Mouse (Mus musculus) frontal cortex, postnatal 36 days (tissue): ENCODE measurements at regions not wholly inside any gene's neighbourhood (a gene's known extent, or its start where the extent isn't known, plus 50 kb on each side); places are given as distances from the start of the nearest gene placed in this dataset.

ENCODE experiments used
- DNase-seq, 2 experiments: peaks; one replicate each; pipeline ENCODE4 v3.0.0; 2022; ENCODE audit warnings: low spot score in 2 of 2

GRCm38 (mm10) chr3:136993473-136993872, 323.5 kb downstream of the Ppp3ca start:
- DNase-seq: no peak

GRCm38 (mm10) chr3:136994361-136995083, 324.6 kb downstream of the Ppp3ca start:
- DNase-seq: peak in 1 of 2 experiments; percentile 53

DNA sequence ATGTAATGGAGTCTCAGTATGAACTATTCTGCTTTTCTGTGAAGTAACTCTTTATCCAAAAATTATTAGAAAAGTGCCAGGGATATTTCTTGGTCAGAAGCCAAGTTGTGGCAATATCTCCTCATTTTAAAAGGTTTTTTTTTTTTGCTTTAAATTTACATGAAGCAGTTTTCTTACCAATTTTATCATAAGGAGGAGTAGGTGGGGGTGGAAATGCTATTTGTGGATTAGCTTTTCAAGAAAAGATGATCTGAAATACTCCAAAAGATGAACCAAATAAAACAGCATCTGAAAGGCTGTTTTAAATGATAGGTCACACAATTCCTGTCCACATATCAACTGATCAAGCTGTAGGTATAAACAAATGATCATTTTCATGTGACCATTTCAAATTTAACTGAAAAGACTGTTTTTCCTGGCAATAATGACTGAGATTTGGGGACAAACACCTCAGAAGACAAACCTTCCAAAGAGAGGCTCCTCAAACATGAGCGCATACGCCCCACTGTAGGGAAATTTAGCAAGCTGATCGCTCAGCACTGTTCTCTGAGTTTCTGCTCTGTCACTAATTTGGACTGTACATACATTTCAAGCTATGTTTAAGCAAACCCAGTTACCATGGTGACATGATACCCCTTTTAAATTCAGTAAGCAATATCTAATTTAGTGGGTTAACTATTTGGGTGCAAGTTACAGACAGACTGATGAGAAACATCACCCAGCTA, 325.8 kb downstream of the Ppp3ca start:
- peak in 1 of 2 experiments; percentile 44 for DNase-seq

DNA sequence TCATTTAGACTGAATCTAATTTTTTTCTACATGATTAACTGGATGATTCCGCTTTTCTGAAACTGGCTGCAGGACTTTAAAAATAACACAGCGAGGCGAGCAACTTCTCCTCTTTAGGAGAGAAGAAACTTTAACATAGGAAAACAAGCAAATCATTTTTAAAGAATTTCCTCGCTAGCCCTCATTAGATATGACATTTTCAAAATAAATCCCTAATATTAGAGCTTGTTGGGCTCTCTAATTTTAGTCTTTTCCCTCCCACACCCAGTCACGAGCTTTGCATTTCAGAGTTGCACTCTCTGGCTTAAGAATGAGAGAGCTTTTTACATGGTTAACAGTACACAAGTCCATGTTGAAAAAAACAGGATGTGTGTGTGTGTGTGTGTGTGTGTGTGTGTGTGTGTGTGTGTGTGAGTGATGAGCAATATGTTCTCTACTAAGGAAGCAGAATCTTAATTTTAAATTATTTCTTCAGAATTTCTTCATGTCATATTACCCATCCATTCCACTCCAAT, 326.5 kb downstream of the Ppp3ca start:
- peak in 1 of 2 experiments; percentile 26 for DNase-seq

DNA sequence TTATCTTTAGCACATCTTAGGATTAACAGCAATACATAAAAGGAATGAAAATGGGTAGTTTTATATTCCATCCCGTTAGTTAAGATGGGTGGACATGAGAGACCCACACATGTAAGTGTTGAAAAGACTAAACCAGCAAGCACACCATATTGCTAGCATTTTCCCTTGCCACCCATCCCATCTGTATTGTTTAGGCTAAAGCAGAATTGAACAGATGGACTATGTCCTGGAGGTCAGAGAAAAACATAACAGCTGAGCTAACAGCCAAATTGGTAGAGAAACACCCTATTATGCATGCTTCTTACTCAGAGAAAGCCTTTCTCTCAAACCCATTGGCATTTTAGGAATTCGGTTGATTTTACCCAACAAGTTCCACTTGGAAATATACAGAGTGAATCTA, 329.3 kb upstream of the Emcn start:
- no peak for DNase-seq

DNA sequence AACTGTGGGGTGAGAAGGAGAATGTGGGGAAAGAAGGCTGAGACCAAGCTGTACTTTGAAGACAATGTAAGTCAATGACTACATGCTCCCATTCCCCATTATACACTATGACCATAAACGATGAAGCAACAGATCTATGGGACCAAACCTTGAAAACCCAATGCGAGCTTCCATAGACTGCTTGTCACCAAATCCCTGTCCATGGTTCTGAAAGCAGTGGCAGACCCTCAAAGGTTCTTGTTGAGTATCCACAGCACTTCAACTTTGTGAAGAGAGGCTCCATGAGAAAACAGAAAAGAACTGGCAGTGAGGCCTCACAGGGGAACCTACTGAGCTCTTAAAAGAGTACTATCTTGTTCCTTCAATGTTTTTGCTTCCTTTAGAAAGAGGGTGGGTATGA, 326.2 kb upstream of the Emcn start:
- no peak for DNase-seq

DNA sequence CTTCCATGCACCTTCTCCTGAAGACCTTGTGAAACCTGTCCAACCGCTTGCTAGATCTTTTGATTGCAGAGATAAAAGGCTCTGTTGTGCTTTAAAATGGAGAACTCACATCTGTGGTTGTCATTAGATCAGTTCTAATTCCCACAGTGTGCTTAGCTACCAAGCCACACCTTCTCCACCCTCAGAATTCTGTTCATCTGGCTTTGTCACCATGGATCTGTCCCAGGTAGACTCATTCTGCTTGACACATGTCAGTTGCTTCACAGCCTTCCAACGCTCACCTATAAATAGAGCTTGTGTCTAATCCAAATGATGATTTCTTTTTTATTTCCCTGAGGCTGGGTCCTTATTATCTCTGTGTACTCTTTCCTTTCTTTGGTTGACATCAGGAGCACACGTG, 325.7 kb upstream of the Emcn start:
- DNase-seq: no peak

DNA sequence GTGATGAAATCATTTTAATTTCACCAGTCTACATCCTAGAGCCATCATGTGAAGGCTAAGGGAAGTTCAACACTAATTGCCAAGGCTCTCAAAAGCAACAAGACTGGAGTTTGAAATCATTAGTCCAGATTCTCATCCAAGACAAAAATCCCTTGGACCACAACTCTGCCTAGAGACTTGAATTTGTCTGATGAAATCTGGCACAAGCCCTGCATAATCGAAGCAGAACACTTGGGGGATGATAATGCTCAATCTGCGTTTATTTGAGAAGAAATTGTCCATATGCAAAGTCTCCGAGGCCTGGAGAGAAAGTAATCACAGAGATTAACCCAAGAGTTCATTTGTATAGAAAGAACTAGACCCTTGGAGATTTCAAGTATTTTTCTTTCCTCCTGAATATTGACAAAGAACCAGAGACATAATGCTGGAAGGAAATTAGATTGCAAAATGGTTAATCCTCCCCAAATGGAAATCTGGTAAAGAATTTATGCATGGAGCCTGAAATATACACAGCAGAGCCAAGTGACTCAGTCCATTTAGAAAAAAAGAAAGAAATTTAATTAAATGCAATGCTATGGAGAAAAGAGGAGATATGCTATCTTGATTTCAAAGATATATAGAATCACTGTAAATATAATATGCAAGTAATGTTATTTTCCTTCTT, 320.8 kb upstream of the Emcn start:
- DNase-seq: peak in 1 of 2 experiments; percentile 10

DNA sequence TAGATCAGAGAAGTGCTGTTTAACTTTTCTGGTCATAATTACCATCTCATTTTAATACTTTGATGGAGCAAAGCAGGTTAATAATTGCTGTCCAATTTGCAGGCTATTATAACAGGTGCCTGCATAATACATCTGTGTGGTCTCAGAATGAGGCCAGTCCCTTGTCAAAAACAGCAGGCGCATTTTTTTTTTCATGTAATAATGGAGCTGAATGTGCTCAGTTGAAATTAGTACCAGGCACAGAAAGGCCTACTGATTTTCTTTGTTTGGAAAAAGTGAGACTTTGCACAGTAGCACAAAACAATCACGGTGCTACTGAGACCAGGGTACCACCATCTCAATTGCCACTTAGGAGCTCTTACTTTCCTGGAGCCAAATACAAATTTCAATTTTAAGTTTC, 311.3 kb upstream of the Emcn start:
- no peak for DNase-seq

- DNase-seq: no peak
Observed at GRCm38 (mm10) chr3:137032802-137033201, 308.1 kb upstream of the Emcn start.

GRCm38 (mm10) chr3:137039638-137040037, 301.2 kb upstream of the Emcn start:
- DNase-seq: peak in 1 of 2 experiments; percentile 40

DNA sequence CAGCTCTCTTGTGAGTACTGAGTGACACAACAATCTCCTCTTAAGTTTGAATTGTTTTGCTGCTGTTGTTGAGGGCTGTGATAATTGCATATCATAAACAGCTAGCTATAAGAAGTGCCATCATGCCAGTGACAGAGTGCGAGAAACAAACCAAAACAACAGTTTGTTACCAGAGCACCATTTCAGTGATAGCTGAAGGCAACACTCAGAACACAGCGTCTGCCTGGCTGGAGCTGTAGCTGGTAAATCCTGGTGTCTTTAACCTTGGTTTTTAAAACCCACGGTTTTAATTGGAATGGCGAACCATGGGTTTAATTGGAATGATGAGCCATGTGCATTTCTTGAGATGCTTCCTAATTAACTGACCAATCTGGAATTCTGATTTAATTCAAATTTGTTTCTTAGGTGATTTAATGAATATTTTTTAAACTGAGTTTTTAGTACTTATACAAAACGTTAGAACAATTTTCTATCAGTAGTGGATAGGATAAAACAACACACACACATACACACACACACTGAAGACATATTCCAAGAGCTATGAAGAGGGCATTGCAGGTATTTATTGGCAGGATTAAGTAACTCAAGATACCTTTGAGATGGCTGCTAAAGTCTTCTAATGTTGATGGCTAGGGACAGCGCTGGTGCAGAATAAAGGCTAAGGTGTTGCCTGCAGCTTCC, 284.2 kb upstream of the Emcn start:
- no peak for DNase-seq

- peak; percentile 83 to 84 for DNase-seq
Observed at GRCm38 (mm10) chr3:137057225-137057910, 283.5 kb upstream of the Emcn start.

DNA sequence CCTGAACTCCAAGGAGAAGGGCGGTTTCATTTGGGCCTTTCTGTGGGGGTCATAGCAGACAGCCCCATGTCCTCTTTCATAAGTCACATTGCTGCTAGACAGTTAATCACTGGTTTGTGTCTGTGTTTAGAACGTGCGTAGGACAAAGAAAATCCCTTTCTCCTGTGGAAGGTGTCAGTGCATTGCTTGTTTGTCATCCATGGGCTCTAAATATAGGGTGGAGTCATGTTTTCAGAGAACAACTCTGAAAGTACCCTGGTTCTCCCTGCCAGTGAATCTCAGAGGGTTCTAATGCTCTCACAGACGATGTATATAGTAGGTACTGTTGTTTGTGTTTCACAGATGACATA, 283.0 kb upstream of the Emcn start:
- no peak for DNase-seq

DNA sequence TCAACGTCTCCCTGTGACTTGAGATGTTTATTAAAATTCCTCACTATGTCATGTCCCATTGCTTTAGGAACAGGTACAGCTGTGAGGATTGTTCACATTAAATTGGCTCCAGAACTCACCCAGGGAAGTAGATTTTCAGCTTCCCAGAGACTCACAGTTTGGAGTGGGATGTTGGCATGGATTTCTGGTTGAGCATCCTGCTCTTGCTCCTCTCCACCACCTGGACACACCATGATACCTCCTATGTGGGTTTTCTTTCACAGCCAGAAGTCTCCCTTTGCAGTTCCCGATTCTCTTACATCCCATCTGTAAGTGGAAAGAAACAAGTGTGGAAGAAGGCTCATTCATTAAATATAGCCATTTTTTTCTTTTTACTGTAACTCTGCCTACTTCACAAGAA, 278.8 kb upstream of the Emcn start:
- DNase-seq: no peak

DNA sequence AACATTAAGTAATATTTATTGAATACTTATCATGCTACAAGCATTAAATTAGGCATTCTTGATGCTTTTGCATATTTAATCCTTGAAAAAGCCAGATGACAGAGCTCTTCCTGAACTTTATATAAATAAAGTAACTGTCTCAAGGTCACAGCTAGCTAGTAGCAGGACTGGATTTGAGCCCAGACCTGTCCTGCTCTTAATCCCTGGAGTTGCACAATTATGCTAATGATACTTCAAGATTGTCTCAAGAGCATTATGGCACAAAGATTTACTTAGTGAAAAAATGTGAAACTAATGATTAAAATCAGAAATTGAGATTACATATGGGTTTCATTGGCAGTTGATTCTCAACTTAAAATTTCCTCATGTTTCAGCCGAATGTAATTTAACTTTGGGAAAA, 273.5 kb upstream of the Emcn start:
- no peak for DNase-seq

DNA sequence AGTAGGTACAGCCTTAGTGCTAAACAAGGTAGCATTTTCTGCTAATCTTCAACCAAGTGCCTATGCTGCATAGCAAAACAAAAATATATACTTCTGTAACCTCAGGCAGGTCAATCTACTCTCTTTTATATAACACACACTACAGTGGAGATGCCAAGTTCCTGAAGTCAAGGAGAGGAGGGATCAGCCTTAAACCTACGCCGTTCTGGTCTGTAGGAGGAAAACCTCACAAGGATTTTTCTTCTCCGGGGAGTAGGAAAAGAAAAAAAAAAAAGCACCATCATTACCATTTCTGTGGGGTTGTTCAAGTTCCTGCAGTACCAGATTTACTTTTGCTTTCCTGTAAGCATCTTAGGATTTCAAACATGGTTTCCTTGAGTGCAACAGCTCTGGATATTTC, 271.5 kb upstream of the Emcn start:
- DNase-seq: no peak

DNA sequence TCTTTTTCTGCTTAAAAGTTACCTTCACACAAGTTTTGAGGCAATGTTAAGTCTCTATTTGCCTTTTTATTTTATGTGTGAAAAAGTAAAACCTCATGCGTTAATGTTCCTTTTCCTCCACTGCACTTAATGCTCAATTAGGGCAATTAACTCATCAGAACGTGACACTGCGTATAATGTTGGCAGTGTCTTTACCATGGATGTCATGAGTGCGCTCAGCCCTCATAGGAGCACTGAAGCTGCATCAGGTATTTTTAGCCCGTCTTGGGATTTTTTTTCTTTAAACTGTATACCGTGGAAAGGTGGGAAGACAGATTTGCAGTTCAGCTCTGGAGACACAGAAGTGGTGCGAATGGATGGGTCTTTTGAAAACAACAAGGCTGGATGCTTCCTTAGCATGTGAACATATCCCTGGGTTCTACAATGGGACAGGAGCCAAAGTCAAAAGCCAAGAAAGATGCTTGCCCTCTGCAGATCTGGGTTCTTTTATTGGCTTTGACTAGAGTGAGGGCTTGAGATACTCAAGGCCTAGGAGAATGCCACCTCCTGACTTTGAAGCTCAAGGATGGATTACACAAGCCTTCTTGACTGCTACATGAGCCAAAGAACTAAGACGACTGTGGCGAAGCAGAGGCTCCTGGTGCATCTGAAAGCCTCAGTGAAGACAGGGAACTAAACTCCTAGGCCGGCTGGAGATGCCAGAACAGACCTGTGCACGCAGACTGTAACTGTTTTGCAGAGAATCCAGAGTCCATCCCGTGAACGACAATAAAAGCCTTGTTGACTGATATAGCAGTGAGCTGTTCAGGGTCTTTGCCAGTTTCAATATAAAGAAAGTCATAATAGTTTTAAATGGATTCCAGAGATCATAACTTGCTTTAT, 262.9 kb upstream of the Emcn start:
- no peak for DNase-seq

- DNase-seq: no peak
Observed at GRCm38 (mm10) chr3:137078600-137078975, 262.3 kb upstream of the Emcn start.

- DNase-seq: peak; percentile 30 to 46
Observed at GRCm38 (mm10) chr3:137086896-137087295, 254.0 kb upstream of the Emcn start.
